Mouse (Mus musculus) megakaryocyte, embryonic 14.5 days (primary cell): ENCODE data around the gene 2310033P09Rik.

Source experiments
- FLI1 ChIP-seq: IDR thresholded peaks from 2 replicates; pipeline ENCODE4 v1.6.1; 2012; ENCODE audit warnings: low read length, inconsistent platforms, mixed read lengths
- GATA1 ChIP-seq: IDR thresholded peaks from 3 replicates; pipeline ENCODE4 v1.6.1; 2012; ENCODE audit warnings: mixed read lengths, low read length, inconsistent platforms, borderline replicate concordance

DNA sequence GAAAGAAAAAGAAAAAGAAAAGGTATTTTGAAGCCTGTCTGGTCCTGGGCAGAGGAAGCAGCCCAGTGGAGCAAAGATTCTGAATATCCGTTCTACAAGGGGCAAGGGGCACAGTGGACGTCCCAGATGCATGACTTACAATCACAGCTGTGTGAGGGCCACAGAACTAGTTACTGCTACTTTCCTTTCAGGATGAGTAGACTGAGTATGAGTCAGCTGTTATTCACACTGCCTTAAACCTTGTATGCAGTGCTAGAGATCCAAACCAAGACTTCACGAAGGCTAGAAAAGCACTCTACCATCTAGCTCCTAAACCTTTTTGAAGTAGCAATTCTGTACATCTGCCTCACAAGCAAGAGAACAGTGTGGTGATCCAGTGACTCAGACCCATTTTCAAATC, 18.1 kb downstream of the 2310033P09Rik start:
- TF ChIP-seq GATA1: no peak
- no peak for TF ChIP-seq FLI1
